Mouse (Mus musculus) erythroid progenitor cell, adult 5-6 weeks (primary cell): ENCODE results near the gene Exoc8. TPM values are rescaled to one million over a fixed set of nuclear protein-coding genes. Genes with fewer than 3 reads are reported as not detected.

Experiments
- ATAC-seq: replicated peaks from 2 replicates; pipeline ENCODE4 v1.8.0; 2016; ENCODE audit warnings: moderate number of reproducible peaks, mild to moderate bottlenecking, moderate TSS enrichment, inconsistent platforms; ENCODE audit not compliant: poor library complexity, low FRiP score, severe bottlenecking
- total RNA-seq, 2 experiments: library from RNA; stranded (forward) in 1 of 2; stranded (reverse) in 1 of 2; fragments of 150-400 nt in 1 of 2; fragments of 186-747, 209-891 nt in 1 of 2; gene quantifications; 2 replicates each; pipeline versions ENCODE4 v1.2.3 to v1.2.4; 2015 to 2017; ENCODE audit warnings: low replicate concordance in 2 of 2

Exoc8 gene
- total RNA-seq, 2 experiments from 2014 or later = 7.1 to 7.9 TPM

DNA sequence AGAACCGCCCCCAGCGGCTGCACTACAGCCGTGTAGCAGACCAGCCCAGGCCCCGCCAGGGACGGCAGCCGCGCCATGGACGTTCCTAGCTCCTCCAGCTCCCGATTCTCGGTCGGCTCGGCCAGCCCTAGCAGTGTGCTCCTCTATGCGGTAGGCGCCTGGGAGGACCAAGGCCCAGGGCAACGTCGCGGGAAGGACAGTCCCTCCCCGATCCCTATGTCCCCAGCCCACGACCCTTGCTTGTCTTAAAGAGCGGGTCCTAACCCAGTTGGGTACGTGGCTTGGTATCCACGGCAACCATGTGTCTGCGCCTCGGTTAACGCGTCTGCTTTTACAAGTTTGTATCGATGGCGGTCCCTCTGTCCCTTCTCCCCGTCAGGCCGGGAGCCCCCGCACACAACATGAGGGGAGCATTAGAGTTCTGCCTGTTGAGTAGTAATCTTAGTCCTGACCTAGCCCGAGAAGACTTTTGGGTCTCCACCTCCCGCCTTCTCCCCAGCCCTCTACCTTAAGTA, 34.3 kb downstream of the Exoc8 start:
- ATAC-seq = peak; percentile 39

GRCm38 (mm10) chr8:124862321-124863162, 35.0 kb downstream of the Exoc8 start, which contains the start of the genes Gnpat and 2810004N23Rik:
Gene Gnpat, plus strand, starts transcription at chr8:124863033.
Gene 2810004N23Rik, minus strand, starts transcription at chr8:124863120.
- peak; percentile 92 for ATAC-seq

GRCm38 (mm10) chr8:124860188-124860587, 37.3 kb downstream of the Exoc8 start:
- ATAC-seq = no peak

DNA sequence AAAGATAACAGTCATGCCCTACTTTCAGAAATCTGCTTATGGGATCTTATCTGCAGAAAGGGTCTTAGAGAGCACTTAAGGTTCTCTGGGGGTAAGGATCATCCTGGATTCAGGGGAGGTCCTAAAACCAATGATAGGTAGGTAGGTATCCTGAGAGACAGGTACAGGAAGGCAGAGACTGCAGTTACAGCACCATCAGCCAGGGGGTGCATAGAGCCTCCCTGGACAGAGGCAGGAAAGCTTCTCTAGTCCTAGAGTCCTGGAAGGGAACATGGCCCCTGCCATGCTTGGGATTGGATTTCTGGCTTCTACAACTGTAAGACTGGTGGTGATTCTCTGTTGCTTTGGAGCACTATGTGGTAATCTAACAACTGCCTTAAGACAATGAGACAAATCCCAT, 38.0 kb downstream of the Exoc8 start:
- ATAC-seq = no peak

- no peak for ATAC-seq
Observed at GRCm38 (mm10) chr8:124853511-124853910, 44.0 kb downstream of the Exoc8 start.

DNA sequence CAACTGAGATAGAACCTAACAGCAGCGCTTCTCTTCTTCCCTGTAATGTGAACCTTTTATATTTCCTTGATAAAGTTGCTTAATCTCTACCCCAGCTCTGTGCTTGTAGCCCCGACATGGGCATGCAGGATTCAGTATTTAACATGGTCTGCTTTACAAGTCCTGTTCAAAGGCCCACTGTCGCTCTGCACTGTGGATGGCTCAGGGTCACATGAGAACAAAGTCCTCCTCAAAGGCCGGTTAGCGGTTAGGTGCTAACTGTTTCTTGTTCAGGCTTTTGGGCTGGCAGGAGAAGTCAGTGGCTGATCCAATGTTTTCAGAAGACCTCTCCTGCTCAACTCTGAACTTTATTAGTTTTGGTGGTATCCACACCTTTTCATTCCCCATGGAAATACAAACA, 51.9 kb downstream of the Exoc8 start:
- ATAC-seq = no peak

DNA sequence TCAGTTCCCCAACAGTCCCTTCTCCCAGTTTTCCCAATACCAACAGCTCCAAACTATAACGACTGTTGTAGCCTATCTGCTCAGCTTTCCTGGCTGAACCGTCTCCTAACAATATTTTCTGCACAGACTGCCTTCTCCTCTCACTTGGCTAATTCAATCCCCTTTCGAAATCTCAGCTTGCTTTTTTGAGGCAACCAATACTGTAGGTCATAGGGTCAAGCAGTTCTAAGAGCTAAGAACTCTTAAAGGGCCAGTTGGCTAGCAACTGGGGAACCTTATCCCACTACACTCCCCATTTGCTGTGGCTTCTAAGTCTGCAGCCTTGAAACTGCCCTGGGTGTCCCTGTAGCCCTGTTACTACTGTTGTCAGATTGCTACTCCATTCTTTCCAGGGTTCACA, 52.4 kb downstream of the Exoc8 start:
- no peak for ATAC-seq

Other genes with a start within 250 kb of the Exoc8 start
- gene 2310022B05Rik, start 234.3 kb downstream of the Exoc8 start, total RNA-seq (2015; ENCODE audit: low replicate concordance) = 38.6 and 42.8 TPM in 2 replicates
- gene 2310022B05Rik, start 234.3 kb downstream of the Exoc8 start, total RNA-seq (2017; ENCODE audit: low replicate concordance) = 12.5 and 17.8 TPM in 2 replicates
- 26.3 and 34.8 TPM in 2 replicates for gene Ttc13, start 175.7 kb downstream of the Exoc8 start, total RNA-seq (2015; ENCODE audit: low replicate concordance)
- gene Ttc13, start 175.7 kb downstream of the Exoc8 start, total RNA-seq (2017; ENCODE audit: low replicate concordance) = 25.9 and 26.0 TPM in 2 replicates
- 1.7 TPM in 1 of 2 replicates, not detected in the other for gene Arv1, start 175.6 kb downstream of the Exoc8 start, total RNA-seq (2015; ENCODE audit: low replicate concordance)
- 2.3 TPM in 1 of 2 replicates, not detected in the other for gene Arv1, start 175.6 kb downstream of the Exoc8 start, total RNA-seq (2017; ENCODE audit: low replicate concordance)
- not detected in 2 replicates for gene Fam89a, start 145.9 kb downstream of the Exoc8 start, total RNA-seq (2015; ENCODE audit: low replicate concordance)
- not detected in 2 replicates for gene Fam89a, start 145.9 kb downstream of the Exoc8 start, total RNA-seq (2017; ENCODE audit: low replicate concordance)
- gene Trim67, start 104.6 kb downstream of the Exoc8 start, total RNA-seq (2015; ENCODE audit: low replicate concordance) = not detected in 2 replicates
- not detected in 2 replicates for gene Trim67, start 104.6 kb downstream of the Exoc8 start, total RNA-seq (2017; ENCODE audit: low replicate concordance)
- gene Gnpat, start 34.7 kb downstream of the Exoc8 start, total RNA-seq (2015; ENCODE audit: low replicate concordance) = 35.2 and 40.4 TPM in 2 replicates
- 22.5 and 31.8 TPM in 2 replicates for gene Gnpat, start 34.7 kb downstream of the Exoc8 start, total RNA-seq (2017; ENCODE audit: low replicate concordance)
- 4.0 and 5.4 TPM in 2 replicates for gene 2810004N23Rik, start 34.6 kb downstream of the Exoc8 start, total RNA-seq (2015; ENCODE audit: low replicate concordance)
- 5.7 and 7.4 TPM in 2 replicates for gene 2810004N23Rik, start 34.6 kb downstream of the Exoc8 start, total RNA-seq (2017; ENCODE audit: low replicate concordance)
- 15.9 and 17.7 TPM in 2 replicates for gene Sprtn, start 181 bp upstream of the Exoc8 start, total RNA-seq (2015; ENCODE audit: low replicate concordance)
- gene Sprtn, start 181 bp upstream of the Exoc8 start, total RNA-seq (2017; ENCODE audit: low replicate concordance) = 16.6 and 20.2 TPM in 2 replicates
- gene Egln1, start 51.6 kb upstream of the Exoc8 start, total RNA-seq (2015; ENCODE audit: low replicate concordance) = 2.5 and 5.4 TPM in 2 replicates
- gene Egln1, start 51.6 kb upstream of the Exoc8 start, total RNA-seq (2017; ENCODE audit: low replicate concordance) = 2.2 and 2.9 TPM in 2 replicates
- 8.0 and 13.3 TPM in 2 replicates for gene Tsnax, start 115.3 kb upstream of the Exoc8 start, total RNA-seq (2015; ENCODE audit: low replicate concordance)
- 6.7 and 7.0 TPM in 2 replicates for gene Tsnax, start 115.3 kb upstream of the Exoc8 start, total RNA-seq (2017; ENCODE audit: low replicate concordance)
- 0.84 TPM in 1 of 2 replicates, not detected in the other for gene Disc1, start 156.5 kb upstream of the Exoc8 start, total RNA-seq (2015; ENCODE audit: low replicate concordance)
- gene Disc1, start 156.5 kb upstream of the Exoc8 start, total RNA-seq (2017; ENCODE audit: low replicate concordance) = 0.51 and 1.6 TPM in 2 replicates